Mouse (Mus musculus): ENCODE measurements at regions not wholly inside any gene's neighbourhood (a gene's known extent, or its start where the extent isn't known, plus 50 kb on each side); places are given as distances from the start of the nearest gene placed in this dataset.

GRCm38 (mm10) chr9:85449493-85449892 is 122.3 kb upstream of the Tent5a start:
- no peak for ATAC-seq (ENCODE audit: low FRiP score, low TSS enrichment)
- no peak for TF ChIP-seq EP300 (optimal IDR thresholded peaks at IDR 0.05)
- TF ChIP-seq CTCF (IDR thresholded peaks at IDR 0.05; ENCODE audit: low read depth): no peak
- 67% methylated on average over 2 of the region's 2 CpGs for WGBS

DNA sequence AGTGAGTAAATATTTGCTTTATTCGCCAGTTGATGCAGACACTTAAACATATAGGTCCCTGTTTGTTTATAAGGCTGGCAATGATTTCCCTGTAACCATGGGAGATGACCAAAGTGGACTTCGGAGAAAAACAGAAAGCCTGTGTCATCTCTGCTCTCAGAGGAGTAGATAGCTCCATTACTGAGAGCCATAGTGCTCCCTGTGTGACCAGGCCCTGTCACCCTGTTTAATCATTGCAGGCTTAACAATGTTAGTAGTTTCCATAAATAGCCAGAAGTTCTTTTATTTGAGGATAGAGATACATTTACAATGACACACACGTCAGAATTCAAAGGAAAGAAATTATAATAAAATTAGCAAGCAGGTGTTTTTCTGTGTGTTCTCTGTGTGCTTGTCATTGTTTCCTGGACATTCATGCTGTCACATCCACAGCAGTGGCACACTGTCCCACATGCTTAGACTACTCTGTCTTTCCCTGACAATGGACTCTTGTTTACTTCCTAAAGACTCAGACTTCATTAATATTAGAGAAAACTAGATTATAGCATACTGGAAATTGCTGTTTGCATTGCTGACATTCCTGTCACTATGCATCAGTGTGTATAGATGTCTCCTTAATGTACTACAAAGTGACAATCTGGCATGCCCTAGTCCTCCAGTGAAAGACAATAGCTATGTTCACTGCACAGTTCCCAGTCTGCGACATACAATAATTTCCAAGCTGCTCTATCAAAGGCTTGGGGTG is 115.8 kb upstream of the Tent5a start:
- TF ChIP-seq CTCF (IDR thresholded peaks at IDR 0.05; ENCODE audit: low read depth): no peak
- no peak for TF ChIP-seq EP300 (optimal IDR thresholded peaks at IDR 0.05)
- no peak for DNase-seq (ENCODE audit: low spot score)
- 0 out of 2 replicates have a peak, but pooled peaks have one; percentile 49 for ATAC-seq (ENCODE audit: low FRiP score, low TSS enrichment)
- Histone ChIP-seq H3K4me3 (ENCODE audit: low read depth, low read length) (no peak overlapping the region), H3K9ac (ENCODE audit: low read length) (no peak overlapping the region), H3K27ac (replicated peaks) (no peak overlapping the region), H3K27me3 (ENCODE audit: control insufficient read depth, insufficient read depth, low read length) (no peaks in the 10 kb centered on the region), H3K4me1 (replicated peaks; ENCODE audit: control insufficient read depth, insufficient read depth) (no peaks in the 10 kb centered on the region), H3K9me3 (ENCODE audit: control insufficient read depth, low read length) (no peaks in the 10 kb centered on the region), H3K4me2 (replicated peaks; ENCODE audit: low read depth) (no peak overlapping the region), H3K36me3 (ENCODE audit: control insufficient read depth, insufficient read depth, low read length) (no peaks in the 10 kb centered on the region)
- 44% methylated on average over 4 of the region's 4 CpGs for WGBS

More at GRCm38 (mm10) chr9:85449493-85449892, 122.3 kb upstream of the Tent5a start:
- H3K4me3 ChIP-seq (ENCODE audit: low read depth, low read length): no peak overlapping the region
- H3K27ac ChIP-seq (replicated peaks): no peak overlapping the region
- H3K27me3 ChIP-seq (ENCODE audit: control insufficient read depth, insufficient read depth, low read length): no peaks in the 10 kb centered on the region
- H3K9ac ChIP-seq (ENCODE audit: low read length): no peak overlapping the region
- no peak overlapping the region for H3K4me2 ChIP-seq (replicated peaks; ENCODE audit: low read depth)
- no peaks in the 10 kb centered on the region for H3K9me3 ChIP-seq (ENCODE audit: control insufficient read depth, low read length)
- H3K4me1 ChIP-seq (replicated peaks; ENCODE audit: control insufficient read depth, insufficient read depth): no peaks in the 10 kb centered on the region
- no peak for DNase-seq (ENCODE audit: low spot score)
- no peaks in the 10 kb centered on the region for H3K36me3 ChIP-seq (ENCODE audit: control insufficient read depth, insufficient read depth, low read length)

DNA sequence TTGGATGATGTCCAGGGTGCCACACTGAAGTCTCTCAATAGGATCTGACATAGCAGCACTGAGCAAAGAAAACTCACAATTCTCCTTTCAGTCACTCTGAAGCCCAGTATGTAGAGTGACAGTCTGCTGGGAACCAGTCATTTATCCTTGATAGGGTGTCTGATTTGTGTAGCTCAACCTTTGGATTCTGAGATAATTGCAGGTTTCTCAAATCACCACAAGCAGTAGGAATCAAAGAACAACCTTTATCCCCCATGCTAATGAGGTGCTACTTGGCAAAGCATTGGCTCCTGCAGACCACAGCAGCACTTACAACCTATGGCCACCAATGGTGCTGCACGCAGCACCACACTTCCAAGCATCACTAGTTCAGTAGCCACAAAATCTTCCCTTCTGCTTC is 112.5 kb upstream of the Tent5a start:
- Histone ChIP-seq H3K36me3 (ENCODE audit: control insufficient read depth, insufficient read depth, low read length) (no peaks in the 10 kb centered on the region), H3K4me3 (ENCODE audit: low read depth, low read length) (no peak overlapping the region), H3K4me2 (replicated peaks; ENCODE audit: low read depth) (no peak overlapping the region), H3K27me3 (ENCODE audit: control insufficient read depth, insufficient read depth, low read length) (no peaks in the 10 kb centered on the region), H3K9ac (ENCODE audit: low read length) (no peak overlapping the region), H3K27ac (replicated peaks) (no peak overlapping the region), H3K4me1 (replicated peaks; ENCODE audit: control insufficient read depth, insufficient read depth) (no peaks in the 10 kb centered on the region), H3K9me3 (ENCODE audit: control insufficient read depth, low read length) (no peaks in the 10 kb centered on the region)
- WGBS: 42% methylated on average over 1 of the region's 1 CpGs
- DNase-seq (ENCODE audit: low spot score): no peak
- ATAC-seq (ENCODE audit: low FRiP score, low TSS enrichment): no peak
- TF ChIP-seq CTCF (IDR thresholded peaks at IDR 0.05; ENCODE audit: low read depth) (peak; percentile 25; the same call in 1 of the 2 replicates), EP300 (optimal IDR thresholded peaks at IDR 0.05) (no peak)

DNA sequence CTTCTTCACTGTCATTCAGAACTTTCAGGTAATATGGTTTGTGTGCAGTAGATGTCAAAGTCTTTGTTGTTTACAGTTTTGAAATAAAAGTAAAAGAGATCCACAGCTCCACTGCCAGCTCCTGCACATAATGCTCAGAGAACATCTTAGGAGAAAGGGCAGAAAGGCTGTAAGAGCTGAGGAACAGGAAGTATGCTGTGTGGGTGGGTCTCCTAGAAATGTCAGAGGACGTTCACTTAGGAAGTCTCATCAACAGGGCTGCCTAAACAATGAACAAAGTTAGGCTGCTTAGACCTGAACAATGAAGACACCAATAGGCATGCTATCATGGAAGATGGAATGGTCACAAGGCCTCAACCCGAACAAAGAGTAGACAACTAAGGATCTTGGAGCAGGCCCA is 105.1 kb upstream of the Tent5a start:
- TF ChIP-seq EP300 (optimal IDR thresholded peaks at IDR 0.05): no peak
- TF ChIP-seq CTCF (IDR thresholded peaks at IDR 0.05; ENCODE audit: low read depth): no peak
- Histone ChIP-seq H3K9ac (ENCODE audit: low read length) (no peak overlapping the region), H3K4me3 (ENCODE audit: low read depth, low read length) (no peak overlapping the region), H3K4me2 (replicated peaks; ENCODE audit: low read depth) (no peak overlapping the region), H3K36me3 (ENCODE audit: control insufficient read depth, insufficient read depth, low read length) (no peaks in the 10 kb centered on the region), H3K27me3 (ENCODE audit: control insufficient read depth, insufficient read depth, low read length) (no peaks in the 10 kb centered on the region), H3K9me3 (ENCODE audit: control insufficient read depth, low read length) (no peaks in the 10 kb centered on the region), H3K4me1 (replicated peaks; ENCODE audit: control insufficient read depth, insufficient read depth) (no peaks in the 10 kb centered on the region), H3K27ac (replicated peaks) (no peak overlapping the region)
- no peak for ATAC-seq (ENCODE audit: low FRiP score, low TSS enrichment)
- DNase-seq (ENCODE audit: low spot score): no peak
- 71% methylated on average over 2 of the region's 2 CpGs for WGBS

- H3K36me3 ChIP-seq (ENCODE audit: control insufficient read depth, insufficient read depth, low read length): no peaks in the 10 kb centered on the region
- no peak overlapping the region for H3K4me2 ChIP-seq (replicated peaks; ENCODE audit: low read depth)
- no peaks in the 10 kb centered on the region for H3K27me3 ChIP-seq (ENCODE audit: control insufficient read depth, insufficient read depth, low read length)
- WGBS: 69% methylated on average over 4 of the region's 4 CpGs
- no peaks in the 10 kb centered on the region for H3K9me3 ChIP-seq (ENCODE audit: control insufficient read depth, low read length)
- 0 out of 2 replicates have a peak, but pooled peaks have one; percentile 49 for ATAC-seq (ENCODE audit: low FRiP score, low TSS enrichment)
- H3K4me3 ChIP-seq (ENCODE audit: low read depth, low read length): no peak overlapping the region
- H3K9ac ChIP-seq (ENCODE audit: low read length): no peak overlapping the region
- H3K4me1 ChIP-seq (replicated peaks; ENCODE audit: control insufficient read depth, insufficient read depth): no peaks in the 10 kb centered on the region
- TF ChIP-seq CTCF (IDR thresholded peaks at IDR 0.05; ENCODE audit: low read depth) (no peak), EP300 (optimal IDR thresholded peaks at IDR 0.05) (no peak)
- H3K27ac ChIP-seq (replicated peaks): no peak overlapping the region
- DNase-seq (ENCODE audit: low spot score): no peak
Observed at GRCm38 (mm10) chr9:85426809-85427208, 99.7 kb upstream of the Tent5a start.

DNA sequence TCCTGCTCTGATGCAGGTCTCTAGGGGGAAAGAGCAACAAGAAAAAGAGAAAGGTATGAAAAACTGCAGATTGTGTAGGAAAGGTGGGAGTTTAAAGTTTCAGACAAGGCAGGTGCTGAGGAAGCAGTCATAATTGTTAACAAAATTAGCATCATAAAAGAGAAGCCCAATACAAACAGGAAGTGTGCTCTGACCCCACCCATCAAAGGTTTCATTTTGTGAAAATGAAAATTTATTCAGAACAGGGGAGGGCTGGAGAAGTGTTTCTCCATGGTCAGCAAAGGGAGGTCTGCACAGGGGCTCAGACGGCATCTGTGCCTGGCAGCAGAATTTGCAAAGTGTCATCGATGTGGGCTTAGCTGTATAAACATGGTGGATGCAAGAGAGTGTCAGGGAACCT is 96.8 kb upstream of the Tent5a start:
- no peak for ATAC-seq (ENCODE audit: low FRiP score, low TSS enrichment)
- H3K9me3 ChIP-seq (ENCODE audit: control insufficient read depth, low read length): no peaks in the 10 kb centered on the region
- DNase-seq (ENCODE audit: low spot score): no peak
- no peak for TF ChIP-seq CTCF (IDR thresholded peaks at IDR 0.05; ENCODE audit: low read depth)
- TF ChIP-seq EP300 (optimal IDR thresholded peaks at IDR 0.05): no peak
- no peak overlapping the region for H3K4me2 ChIP-seq (replicated peaks; ENCODE audit: low read depth)
- 73% methylated on average over 2 of the region's 2 CpGs for WGBS
- H3K27me3 ChIP-seq (ENCODE audit: control insufficient read depth, insufficient read depth, low read length): no peaks in the 10 kb centered on the region
- no peaks in the 10 kb centered on the region for H3K36me3 ChIP-seq (ENCODE audit: control insufficient read depth, insufficient read depth, low read length)
- H3K4me3 ChIP-seq (ENCODE audit: low read depth, low read length): no peak overlapping the region
- H3K4me1 ChIP-seq (replicated peaks; ENCODE audit: control insufficient read depth, insufficient read depth): no peaks in the 10 kb centered on the region
- no peak overlapping the region for H3K27ac ChIP-seq (replicated peaks)
- H3K9ac ChIP-seq (ENCODE audit: low read length): no peak overlapping the region
